Mouse (Mus musculus): ENCODE results near the gene Rab33b. TPM values are rescaled to one million over a fixed set of nuclear protein-coding genes. Genes with fewer than 3 reads are reported as not detected.

Rab33b gene
- polyA plus RNA-seq (2015; fragmentation: Nextera tagmentation; extraction: Ambion mirVana) = 16.8 and 17.0 TPM in 2 replicates

DNA sequence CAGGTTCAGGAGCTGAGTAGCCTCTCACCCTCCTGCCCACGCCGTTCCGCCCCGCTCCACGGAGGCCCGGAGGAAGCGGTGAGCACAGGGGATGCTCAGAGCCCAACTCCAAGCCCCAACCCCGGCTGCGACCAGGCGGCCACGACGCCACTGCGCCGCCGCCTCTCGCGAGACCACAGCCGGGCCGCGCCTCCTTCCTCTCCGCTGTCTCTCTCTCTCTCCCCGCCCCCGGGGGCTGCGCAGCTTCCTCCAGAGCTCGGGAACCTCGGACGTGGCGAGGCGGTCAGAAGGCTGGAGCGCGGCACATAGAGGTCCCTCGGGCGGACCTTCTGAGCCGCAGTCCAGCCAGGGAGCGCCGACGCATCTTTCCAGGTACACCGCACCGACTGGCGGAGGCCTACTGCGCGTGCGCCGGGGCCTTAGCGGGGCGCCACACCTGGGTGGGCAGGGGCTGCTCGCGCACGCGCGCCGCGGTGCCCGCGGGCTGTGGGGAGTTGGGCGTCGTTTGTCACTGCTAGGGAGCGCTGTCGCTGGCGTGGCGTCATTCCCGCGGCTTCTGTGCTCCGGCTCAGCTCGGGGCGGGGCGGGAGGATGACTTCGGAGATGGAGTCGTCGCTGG is at the start of gene Rab33b:
TSS of gene Rab33b (plus strand) at position 180 of the 619 bp plus-strand sequence.

Other genes starting within 250 kb of the Rab33b start
- gene Elf2, start 143.3 kb upstream of the Rab33b start, polyA plus RNA-seq (2015; fragmentation: Nextera tagmentation; extraction: Ambion mirVana) = 39.4 and 39.7 TPM in 2 replicates
- gene Mgarp, start 87.2 kb upstream of the Rab33b start, polyA plus RNA-seq (2015; fragmentation: Nextera tagmentation; extraction: Ambion mirVana) = 0.83 and 1.6 TPM in 2 replicates
- gene Ndufc1, start 74.9 kb upstream of the Rab33b start, polyA plus RNA-seq (2015; fragmentation: Nextera tagmentation; extraction: Ambion mirVana) = 1,537 and 1,754 TPM in 2 replicates
- 20.9 and 21.1 TPM in 2 replicates for gene Naa15, start 68.8 kb upstream of the Rab33b start, polyA plus RNA-seq (2015; fragmentation: Nextera tagmentation; extraction: Ambion mirVana)
- gene Setd7, start 77.0 kb downstream of the Rab33b start, polyA plus RNA-seq (2015; fragmentation: Nextera tagmentation; extraction: Ambion mirVana) = 2.9 and 3.7 TPM in 2 replicates
- gene Mgst2, start 176.4 kb downstream of the Rab33b start, polyA plus RNA-seq (2015; fragmentation: Nextera tagmentation; extraction: Ambion mirVana) = 1.9 and 11.8 TPM in 2 replicates

Measured in skeletal muscle tissue, postnatal 0 days (tissue).